Mouse (Mus musculus): ENCODE results near the gene Trp53. TPM values are rescaled to one million over a fixed set of nuclear protein-coding genes. Genes with fewer than 3 reads are reported as not detected.

Trp53 gene
- polyA plus RNA-seq, 1 experiment from 2014 or later = 119 TPM

MicroRNAs within 50 kb of the gene (microRNA counts, 519-probe panel; counts per million panel counts)
- microRNA mmu-miR-467f = 2,231 counts per million, percentile 59 among the panel's probes with 10 or more counts

Small RNA genes lying within 50 kb of the gene (microRNA-seq; reads per million reads assigned to microRNA genes)
- gene Mir467f = not detected

Other genes with a start within 250 kb of the Trp53 start
- 72.6 and 78.8 TPM in 2 replicates for gene Rnf227, start 239.9 kb upstream of the Trp53 start, polyA plus RNA-seq (2015; fragmentation: Nextera tagmentation; extraction: Ambion mirVana)
- gene Chd3, start 211.0 kb upstream of the Trp53 start, polyA plus RNA-seq (2015; fragmentation: Nextera tagmentation; extraction: Ambion mirVana) = 104 and 106 TPM in 2 replicates
- gene Naa38, start 184.9 kb upstream of the Trp53 start, polyA plus RNA-seq (2015; fragmentation: Nextera tagmentation; extraction: Ambion mirVana) = 100.0 and 108 TPM in 2 replicates
- gene Cyb5d1, start 184.7 kb upstream of the Trp53 start, polyA plus RNA-seq (2015; fragmentation: Nextera tagmentation; extraction: Ambion mirVana) = 45.9 and 48.6 TPM in 2 replicates
- gene Tmem88, start 182.1 kb upstream of the Trp53 start, polyA plus RNA-seq (2015; fragmentation: Nextera tagmentation; extraction: Ambion mirVana) = 6.3 and 6.6 TPM in 2 replicates
- 55.4 and 59.3 TPM in 2 replicates for gene Kdm6b, start 166.7 kb upstream of the Trp53 start, polyA plus RNA-seq (2015; fragmentation: Nextera tagmentation; extraction: Ambion mirVana)
- 1.7 and 2.0 TPM in 2 replicates for gene Dnah2, start 31.2 kb upstream of the Trp53 start, polyA plus RNA-seq (2015; fragmentation: Nextera tagmentation; extraction: Ambion mirVana)
- 63.1 and 72.0 TPM in 2 replicates for gene Efnb3, start 20.2 kb upstream of the Trp53 start, polyA plus RNA-seq (2015; fragmentation: Nextera tagmentation; extraction: Ambion mirVana)
- 32.0 and 35.1 TPM in 2 replicates for gene Wrap53, start 104 bp upstream of the Trp53 start, polyA plus RNA-seq (2015; fragmentation: Nextera tagmentation; extraction: Ambion mirVana)
- gene Atp1b2, start 25.6 kb downstream of the Trp53 start, polyA plus RNA-seq (2015; fragmentation: Nextera tagmentation; extraction: Ambion mirVana) = 12.7 and 14.0 TPM in 2 replicates
- not detected in 2 replicates for gene Shbg, start 37.5 kb downstream of the Trp53 start, polyA plus RNA-seq (2015; fragmentation: Nextera tagmentation; extraction: Ambion mirVana)
- 20.6 and 22.7 TPM in 2 replicates for gene Sat2, start 41.7 kb downstream of the Trp53 start, polyA plus RNA-seq (2015; fragmentation: Nextera tagmentation; extraction: Ambion mirVana)
- 38.7 and 42.2 TPM in 2 replicates for gene Fxr2, start 52.6 kb downstream of the Trp53 start, polyA plus RNA-seq (2015; fragmentation: Nextera tagmentation; extraction: Ambion mirVana)
- not detected in 2 replicates for gene Sox15, start 75.0 kb downstream of the Trp53 start, polyA plus RNA-seq (2015; fragmentation: Nextera tagmentation; extraction: Ambion mirVana)
- 89.4 and 95.2 TPM in 2 replicates for gene Mpdu1, start 82.3 kb downstream of the Trp53 start, polyA plus RNA-seq (2015; fragmentation: Nextera tagmentation; extraction: Ambion mirVana)
- 4.4 and 5.2 TPM in 2 replicates for gene Cd68, start 85.8 kb downstream of the Trp53 start, polyA plus RNA-seq (2015; fragmentation: Nextera tagmentation; extraction: Ambion mirVana)
- 654 and 701 TPM in 2 replicates for gene Eif4a1, start 92.1 kb downstream of the Trp53 start, polyA plus RNA-seq (2015; fragmentation: Nextera tagmentation; extraction: Ambion mirVana)
- gene Senp3, start 101.7 kb downstream of the Trp53 start, polyA plus RNA-seq (2015; fragmentation: Nextera tagmentation; extraction: Ambion mirVana) = 93.7 and 99.6 TPM in 2 replicates
- 0.15 and 0.43 TPM in 2 replicates for gene Tnfsf13, start 105.4 kb downstream of the Trp53 start, polyA plus RNA-seq (2015; fragmentation: Nextera tagmentation; extraction: Ambion mirVana)
- 1.00 and 1.1 TPM in 2 replicates for gene Tnfsf12, start 115.5 kb downstream of the Trp53 start, polyA plus RNA-seq (2015; fragmentation: Nextera tagmentation; extraction: Ambion mirVana)
- gene Tnfsfm13, start 115.7 kb downstream of the Trp53 start, polyA plus RNA-seq (2015; fragmentation: Nextera tagmentation; extraction: Ambion mirVana) = 0.45 and 0.87 TPM in 2 replicates
- gene Polr2a, start 178.3 kb downstream of the Trp53 start, polyA plus RNA-seq (2015; fragmentation: Nextera tagmentation; extraction: Ambion mirVana) = 23.2 and 24.1 TPM in 2 replicates
- gene Slc35g3, start 181.6 kb downstream of the Trp53 start, polyA plus RNA-seq (2015; fragmentation: Nextera tagmentation; extraction: Ambion mirVana) = 0.26 and 0.58 TPM in 2 replicates
- gene Zbtb4, start 185.6 kb downstream of the Trp53 start, polyA plus RNA-seq (2015; fragmentation: Nextera tagmentation; extraction: Ambion mirVana) = 1.6 and 1.8 TPM in 2 replicates
- 1.5 TPM in 2 replicates for gene Chrnb1, start 215.6 kb downstream of the Trp53 start, polyA plus RNA-seq (2015; fragmentation: Nextera tagmentation; extraction: Ambion mirVana)
- 3.3 and 3.8 TPM in 2 replicates for gene Fgf11, start 221.5 kb downstream of the Trp53 start, polyA plus RNA-seq (2015; fragmentation: Nextera tagmentation; extraction: Ambion mirVana)
- gene Tmem102, start 225.3 kb downstream of the Trp53 start, polyA plus RNA-seq (2015; fragmentation: Nextera tagmentation; extraction: Ambion mirVana) = 0.39 and 1.00 TPM in 2 replicates
- not detected in 2 replicates for gene Gm39566, start 234.9 kb downstream of the Trp53 start, polyA plus RNA-seq (2015; fragmentation: Nextera tagmentation; extraction: Ambion mirVana)
- not detected in 2 replicates for gene Spem2, start 238.1 kb downstream of the Trp53 start, polyA plus RNA-seq (2015; fragmentation: Nextera tagmentation; extraction: Ambion mirVana)
- gene Spem1, start 241.8 kb downstream of the Trp53 start, polyA plus RNA-seq (2015; fragmentation: Nextera tagmentation; extraction: Ambion mirVana) = 0.37 and 0.52 TPM in 2 replicates